Mouse (Mus musculus): ENCODE results near the gene Adamts4.
A peak's percentile ranks its signal among the peaks of the same experiment; 100 is the strongest.
"Not testable (repeated sequence)": the region's sequence is repeated elsewhere in the genome, so short reads cannot be mapped to it uniquely, and the experiment has no call there.

The Adamts4 gene

GRCm38 (mm10) chr1:171232348-171232747, 17.9 kb upstream of the Adamts4 start:
- DNase-seq = no peak

- DNase-seq = no peak
Measured at GRCm38 (mm10) chr1:171232800-171233730, 17.2 kb upstream of the Adamts4 start.

- DNase-seq = no peak
Measured at GRCm38 (mm10) chr1:171234126-171234525, 16.1 kb upstream of the Adamts4 start, which contains the start of gene Fcer1g. Fcer1g (minus strand) TSS chr1:171234365.

- DNase-seq = no peak
Measured at GRCm38 (mm10) chr1:171234538-171234937, 15.7 kb upstream of the Adamts4 start.

- no peak for DNase-seq
Measured at GRCm38 (mm10) chr1:171235791-171236190, 14.4 kb upstream of the Adamts4 start.

- no peak for DNase-seq
Measured at GRCm38 (mm10) chr1:171237438-171237837, 12.8 kb upstream of the Adamts4 start.

- no peak for DNase-seq
Measured at GRCm38 (mm10) chr1:171238463-171238862, 11.8 kb upstream of the Adamts4 start.

GRCm38 (mm10) chr1:171239992-171240744, 10.1 kb upstream of the Adamts4 start:
- no peak for DNase-seq

GRCm38 (mm10) chr1:171240911-171241310, 9.3 kb upstream of the Adamts4 start:
- DNase-seq = no peak

- not testable (repeated sequence) for DNase-seq
Measured at GRCm38 (mm10) chr1:171241952-171242351, 8.3 kb upstream of the Adamts4 start.

GRCm38 (mm10) chr1:171245353-171245752, 4.9 kb upstream of the Adamts4 start:
- no peak for DNase-seq

- DNase-seq = peak; percentile 98
Measured at GRCm38 (mm10) chr1:171246709-171247452, 3.3 kb upstream of the Adamts4 start.

- DNase-seq = peak; percentile 56
Measured at GRCm38 (mm10) chr1:171247453-171247841, 2.8 kb upstream of the Adamts4 start.

- DNase-seq = no peak
Measured at GRCm38 (mm10) chr1:171247916-171248315, 2.3 kb upstream of the Adamts4 start.

- DNase-seq = no peak
Measured at GRCm38 (mm10) chr1:171248386-171249226, 1.6 kb upstream of the Adamts4 start.

- no peak for DNase-seq
Measured at GRCm38 (mm10) chr1:171250680-171251593, 716 bp downstream of the Adamts4 start, which contains the start of gene Ndufs2. Ndufs2 (minus strand) TSS chr1:171251388.

GRCm38 (mm10) chr1:171251594-171252324, 1.5 kb downstream of the Adamts4 start:
- no peak for DNase-seq

- no peak for DNase-seq
Measured at GRCm38 (mm10) chr1:171252415-171252814, 2.2 kb downstream of the Adamts4 start.

GRCm38 (mm10) chr1:171256095-171256818, 6.0 kb downstream of the Adamts4 start:
- no peak for DNase-seq
